Mouse (Mus musculus) embryonic facial prominence, embryonic 10.5 days (tissue): ENCODE data around the gene Ptprt. TPM values are rescaled to one million over a fixed set of nuclear protein-coding genes. Genes with fewer than 3 reads are reported as not detected.

Experiments used
- DNase-seq: peaks from one replicate; pipeline ENCODE4 v3.0.0-alpha.2; 2017; ENCODE audit warnings: low spot score
- H3K27ac ChIP-seq: fragments of 300-500 bp; sonication (generic); replicated peaks from 2 replicates; pipeline ENCODE4 v1.5.1; 2016; ENCODE audit warnings: mild to moderate bottlenecking
- H3K27me3 ChIP-seq: fragments of 300-500 bp; sonication (generic); replicated peaks from 2 replicates; pipeline ENCODE4 v1.6.1; 2016; ENCODE audit warnings: low read depth, mild to moderate bottlenecking; ENCODE audit not compliant: poor library complexity, severe bottlenecking
- H3K36me3 ChIP-seq: fragments of 300-500 bp; sonication (generic); replicated peaks from 2 replicates; pipeline ENCODE4 v1.6.1; 2016; ENCODE audit warnings: mild to moderate bottlenecking, moderate library complexity
- H3K4me1 ChIP-seq: fragments of 300-500 bp; sonication (generic); 2 replicates; pipeline ENCODE4 v1.6.1; 2016
- H3K4me3 ChIP-seq: fragments of 300-500 bp; sonication (generic); 2 replicates; pipeline ENCODE4 v1.5.1; 2016; ENCODE audit warnings: mild to moderate bottlenecking, moderate library complexity
- H3K9me3 ChIP-seq: fragments of 300-500 bp; sonication (generic); 2 replicates; pipeline ENCODE4 v1.6.1; 2016; ENCODE audit warnings: mild to moderate bottlenecking
- WGBS: fragments of 180-500 bp; shearing (Covaris S2); methylation state at CpG from one replicate; pipeline ENCODE4 v1.1.7; 2016; 5-methylcytosine and 5-hydroxymethylcytosine counted together
- polyA plus RNA-seq: library from polyadenylated mRNA; unstranded; fragments of >200 nt; fragmentation: Nextera tagmentation; extraction: Ambion mirVana; gene quantifications from 2 replicates; pipeline ENCODE4 v1.2.1, GENCODE M21; 2016

Ptprt gene
- polyA plus RNA-seq, 1 experiment from 2014 or later = 0.72 TPM

DNA sequence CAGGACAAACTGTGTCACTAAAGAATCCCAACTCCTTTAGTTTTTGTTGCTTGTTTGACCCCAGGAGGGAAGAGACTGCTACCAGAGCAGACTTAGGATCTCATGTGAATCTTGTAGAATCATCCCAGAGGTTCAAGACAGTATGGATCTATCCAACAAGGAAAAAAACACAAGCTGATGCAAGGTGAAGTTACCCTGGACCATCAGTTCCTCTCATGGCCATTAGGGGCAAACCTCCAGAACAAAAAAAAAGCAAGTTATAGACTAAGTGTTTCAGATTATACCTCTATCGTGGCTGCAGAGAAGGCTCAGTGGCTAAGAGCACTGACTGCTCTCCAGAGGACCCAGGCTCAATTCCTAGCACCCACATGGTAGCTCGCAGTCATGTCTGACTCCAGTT is 88.1 kb downstream of the Ptprt start:
- DNase-seq = no peak
- no peaks in the 10 kb centered on the region for H3K36me3 ChIP-seq
- no peak overlapping the region for H3K27ac ChIP-seq
- H3K4me3 ChIP-seq = no peak overlapping the region
- H3K4me1 ChIP-seq = 0 out of 2 replicates have a peak, but pooled peaks cover 5% of the 10 kb centered on the region
- H3K9me3 ChIP-seq = no peaks in the 10 kb centered on the region
- H3K27me3 ChIP-seq = no peaks in the 10 kb centered on the region
- WGBS = 84% methylated on average over 2 of the region's 2 CpGs

DNA sequence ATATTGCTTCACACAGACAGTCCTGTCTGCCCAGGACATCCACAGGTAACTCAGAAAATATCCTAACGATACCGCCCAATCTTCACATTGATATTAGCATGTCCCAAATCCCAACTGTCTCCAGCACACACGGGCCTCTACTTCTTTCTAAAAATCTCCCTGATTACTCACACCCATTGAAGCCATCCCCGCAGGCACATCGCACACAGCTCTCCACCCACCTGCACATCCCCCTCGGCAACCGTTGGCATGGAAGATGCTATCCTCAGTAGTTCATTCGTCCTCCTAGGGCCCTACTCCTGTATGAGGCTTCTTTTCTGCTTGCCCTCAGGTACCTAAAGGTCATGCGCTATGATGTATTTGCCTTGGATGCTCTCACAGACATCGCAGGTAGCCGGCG is 89.9 kb downstream of the Ptprt start:
- no peaks in the 10 kb centered on the region for H3K4me1 ChIP-seq
- 91% methylated on average over 12 of the region's 12 CpGs for WGBS
- H3K36me3 ChIP-seq = no peaks in the 10 kb centered on the region
- no peaks in the 10 kb centered on the region for H3K9me3 ChIP-seq
- no peak for DNase-seq
- no peak overlapping the region for H3K27ac ChIP-seq
- no peak overlapping the region for H3K4me3 ChIP-seq
- H3K27me3 ChIP-seq = no peaks in the 10 kb centered on the region

DNA sequence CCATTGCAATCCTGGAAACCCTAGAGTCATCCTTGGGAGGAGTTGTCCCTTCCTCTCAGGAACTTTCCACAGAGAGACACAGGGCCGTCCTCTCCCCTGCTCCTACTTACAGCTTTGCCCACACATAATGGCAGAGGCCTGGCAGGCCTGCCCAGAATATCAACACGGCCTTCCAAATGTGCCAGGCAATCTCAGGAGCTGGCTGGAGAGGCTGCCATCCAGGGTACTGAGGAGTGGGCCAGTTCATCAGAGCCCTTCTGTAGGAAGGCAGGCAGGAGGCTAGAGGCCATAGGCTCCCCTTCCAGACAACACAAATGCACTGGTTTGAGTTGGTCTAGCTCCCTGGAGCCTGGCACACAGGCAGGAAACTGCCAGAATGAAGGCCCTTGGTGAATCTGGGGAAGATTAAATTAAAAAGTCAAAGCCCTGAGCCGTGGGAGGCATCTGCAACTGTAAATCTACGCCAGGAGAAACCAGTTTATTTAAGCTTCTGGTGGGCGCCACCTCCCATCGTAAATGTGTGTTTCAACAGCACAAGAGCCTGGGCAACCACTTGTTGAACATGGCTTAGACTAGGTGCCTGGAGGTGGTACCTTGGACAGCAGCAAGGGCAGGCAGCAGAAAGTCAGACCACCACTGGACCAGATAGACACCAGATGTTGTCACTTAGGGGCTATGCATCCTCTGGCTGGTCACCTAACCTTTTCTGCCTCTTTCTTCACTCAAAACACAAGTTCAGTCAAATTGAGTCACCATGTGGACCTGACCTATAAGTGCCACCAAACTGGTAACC is 92.4 kb downstream of the Ptprt start:
- Histone ChIP-seq H3K27me3 (no peaks in the 10 kb centered on the region), H3K27ac (no peak overlapping the region), H3K4me3 (no peak overlapping the region), H3K4me1 (no peaks in the 10 kb centered on the region), H3K36me3 (no peaks in the 10 kb centered on the region), H3K9me3 (no peaks in the 10 kb centered on the region)
- 74% methylated on average over 6 of the region's 6 CpGs for WGBS
- DNase-seq = peak; percentile 70

DNA sequence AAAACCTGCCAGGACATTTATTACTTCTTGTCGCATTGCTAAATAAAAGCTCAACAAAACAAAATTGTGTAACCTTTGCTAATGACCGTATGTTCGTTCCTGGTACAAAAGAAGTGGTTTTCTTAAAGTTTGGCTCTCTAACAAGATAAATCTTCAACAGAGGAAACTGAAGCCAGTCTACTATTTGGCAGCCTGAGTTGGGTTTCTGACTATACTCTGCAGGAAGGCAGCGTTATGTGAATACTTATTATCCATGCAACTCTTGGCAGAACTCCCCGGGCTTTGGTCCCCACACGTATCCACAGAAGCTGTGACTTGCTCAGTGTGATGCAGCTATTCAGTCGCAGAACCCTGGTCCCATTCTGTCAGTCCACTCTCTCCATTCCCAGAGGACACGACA is 112.6 kb downstream of the Ptprt start:
- H3K4me1 ChIP-seq = no peaks in the 10 kb centered on the region
- no peaks in the 10 kb centered on the region for H3K36me3 ChIP-seq
- no peak for DNase-seq
- H3K27ac ChIP-seq = no peak overlapping the region
- H3K4me3 ChIP-seq = no peak overlapping the region
- 90% methylated on average over 8 of the region's 8 CpGs for WGBS
- no peaks in the 10 kb centered on the region for H3K9me3 ChIP-seq
- no peaks in the 10 kb centered on the region for H3K27me3 ChIP-seq

DNA sequence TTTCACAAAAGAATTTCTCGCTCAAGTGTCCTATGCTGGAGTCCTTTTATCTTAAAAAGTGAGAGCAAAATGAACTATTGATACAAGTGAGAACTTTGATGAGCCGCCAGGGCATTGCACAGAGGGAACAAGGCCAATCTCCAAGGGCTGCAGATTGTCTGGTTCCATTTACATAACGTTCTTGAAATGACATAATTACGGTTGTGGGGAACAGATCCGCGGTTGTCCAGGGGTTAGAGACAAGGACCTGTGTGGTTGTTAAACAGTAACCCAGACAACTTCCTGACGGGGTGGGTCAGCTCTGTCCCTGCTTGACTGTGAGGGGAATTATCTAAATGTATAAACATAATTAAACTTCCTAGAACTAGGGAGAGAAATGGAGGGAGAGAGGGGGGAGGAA is 129.3 kb downstream of the Ptprt start:
- no peaks in the 10 kb centered on the region for H3K36me3 ChIP-seq
- H3K4me3 ChIP-seq = no peak overlapping the region
- DNase-seq = peak; percentile 33
- H3K4me1 ChIP-seq = peaks cover 22% of the 10 kb centered on the region
- H3K9me3 ChIP-seq = peaks cover 4% of the 10 kb centered on the region; the same call in 1 of the 2 replicates
- WGBS = 48% methylated on average over 7 of the region's 7 CpGs
- H3K27ac ChIP-seq = no peak overlapping the region
- H3K27me3 ChIP-seq = no peaks in the 10 kb centered on the region

DNA sequence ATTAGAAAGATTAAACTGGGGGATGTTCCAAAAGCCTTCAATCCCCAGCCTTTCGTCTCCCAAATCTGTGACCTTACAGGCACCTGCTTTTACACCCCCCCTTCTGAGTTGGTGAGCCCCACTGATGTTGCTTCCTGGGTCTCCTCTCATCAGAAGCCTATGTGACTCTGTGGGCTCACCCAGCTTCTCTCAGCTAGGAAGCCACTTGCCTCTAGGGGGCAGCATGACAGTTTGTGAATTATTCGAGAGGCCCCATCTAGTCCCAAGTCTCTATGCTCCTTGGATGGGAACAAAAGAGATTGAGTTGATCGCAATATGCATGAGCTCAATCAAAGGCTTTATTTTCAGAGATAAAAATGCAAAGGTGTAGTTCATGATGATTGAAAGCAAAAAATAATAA is 132.0 kb downstream of the Ptprt start:
- H3K27me3 ChIP-seq = no peaks in the 10 kb centered on the region
- 91% methylated on average over 3 of the region's 3 CpGs for WGBS
- H3K4me1 ChIP-seq = peaks cover 22% of the 10 kb centered on the region
- no peaks in the 10 kb centered on the region for H3K9me3 ChIP-seq
- H3K27ac ChIP-seq = no peak overlapping the region
- no peak for DNase-seq
- H3K36me3 ChIP-seq = no peaks in the 10 kb centered on the region
- no peak overlapping the region for H3K4me3 ChIP-seq

DNA sequence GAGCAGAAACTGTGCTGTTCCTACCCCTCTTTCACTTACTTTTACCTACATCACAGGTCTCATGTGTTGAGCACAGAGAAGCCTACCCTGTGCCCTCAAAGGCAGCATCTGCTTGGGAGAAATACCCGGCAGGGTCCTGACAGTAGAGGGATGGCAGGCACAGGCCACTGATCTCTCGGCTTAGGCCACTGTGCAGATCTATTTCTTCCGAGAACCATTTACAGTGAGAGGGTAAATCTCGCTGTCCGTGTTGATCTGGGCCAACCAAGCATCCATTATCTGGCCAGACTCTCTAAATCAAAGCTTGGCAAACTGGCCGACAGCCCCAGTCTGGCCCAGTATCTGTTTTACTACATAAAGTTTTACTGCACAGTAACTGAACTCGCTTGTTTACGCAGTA is 145.0 kb downstream of the Ptprt start:
- H3K27ac ChIP-seq = no peak overlapping the region
- no peaks in the 10 kb centered on the region for H3K36me3 ChIP-seq
- H3K4me3 ChIP-seq = no peak overlapping the region
- no peak for DNase-seq
- no peaks in the 10 kb centered on the region for H3K27me3 ChIP-seq
- H3K4me1 ChIP-seq = peaks cover 9% of the 10 kb centered on the region; the same call in 1 of the 2 replicates
- H3K9me3 ChIP-seq = no peaks in the 10 kb centered on the region
- 89% methylated on average over 8 of the region's 8 CpGs for WGBS

DNA sequence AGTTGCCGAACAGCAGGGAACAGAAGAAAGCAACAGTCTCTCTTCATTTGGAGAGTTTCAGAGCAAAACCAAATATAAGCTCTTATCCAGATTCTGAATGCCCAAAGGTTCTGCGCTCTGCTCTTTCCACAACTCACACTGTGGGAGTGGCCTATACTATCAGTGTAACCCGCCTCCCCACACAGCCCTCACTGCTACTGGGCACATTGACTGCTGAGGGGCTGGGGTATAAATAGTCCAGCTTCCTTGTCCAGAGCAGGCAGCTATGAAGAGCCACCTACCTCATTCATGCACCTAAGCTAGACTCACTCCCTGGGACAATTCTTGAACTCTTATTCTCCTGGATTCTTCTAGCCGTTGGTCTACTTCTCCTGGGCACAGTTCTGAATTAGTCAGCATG is 147.9 kb downstream of the Ptprt start:
- Histone ChIP-seq H3K4me1 (0 out of 2 replicates have a peak, but pooled peaks cover 4% of the 10 kb centered on the region), H3K27me3 (no peaks in the 10 kb centered on the region), H3K27ac (no peak overlapping the region), H3K36me3 (no peaks in the 10 kb centered on the region), H3K4me3 (no peak overlapping the region), H3K9me3 (no peaks in the 10 kb centered on the region)
- DNase-seq = no peak
- 92% methylated on average over 4 of the region's 4 CpGs for WGBS

DNA sequence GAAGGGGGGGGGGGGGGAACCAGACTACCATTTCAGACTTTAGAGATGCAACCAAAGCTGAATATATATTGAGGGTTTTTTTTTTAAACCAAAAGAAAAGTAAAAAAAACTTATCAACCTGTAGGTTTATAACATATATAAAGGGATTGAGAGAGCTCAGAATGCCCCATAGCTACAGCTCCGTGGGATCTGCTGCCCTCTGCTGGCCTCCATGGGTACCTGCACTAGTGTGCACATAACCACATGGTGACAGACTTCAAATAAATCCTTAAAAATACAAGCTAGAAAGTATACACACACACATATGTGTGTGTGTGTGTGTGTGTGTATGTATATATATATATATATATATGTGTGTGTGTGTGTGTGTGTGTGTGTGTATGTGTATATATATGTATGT is 148.9 kb downstream of the Ptprt start:
- Histone ChIP-seq H3K4me1 (0 out of 2 replicates have a peak, but pooled peaks cover 4% of the 10 kb centered on the region), H3K27me3 (no peaks in the 10 kb centered on the region), H3K36me3 (no peaks in the 10 kb centered on the region), H3K27ac (no peak overlapping the region), H3K9me3 (no peaks in the 10 kb centered on the region), H3K4me3 (no peak overlapping the region)
- DNase-seq = no peak
- 78% methylated on average over 1 of the region's 1 CpGs for WGBS

DNA sequence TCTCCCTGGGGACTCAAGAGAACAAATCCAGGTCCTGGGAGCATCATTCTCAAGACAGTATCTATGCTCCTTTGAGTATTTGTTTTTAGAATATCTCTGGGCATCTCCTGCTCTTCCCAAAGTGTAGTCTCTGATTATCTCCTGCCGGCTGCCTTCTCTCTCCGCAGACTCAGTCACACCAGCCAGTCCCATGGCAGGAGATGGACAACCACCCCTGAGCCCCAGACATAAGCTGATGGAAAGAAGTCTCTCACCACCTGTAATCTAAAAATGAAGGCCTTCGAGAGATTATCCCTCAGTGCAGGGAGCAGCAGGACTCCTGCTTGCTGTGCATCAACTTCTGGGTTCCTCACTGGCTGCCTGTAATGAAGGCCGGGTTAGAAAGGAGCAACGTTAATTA is 151.9 kb downstream of the Ptprt start:
- no peaks in the 10 kb centered on the region for H3K36me3 ChIP-seq
- H3K9me3 ChIP-seq = no peaks in the 10 kb centered on the region
- 82% methylated on average over 5 of the region's 5 CpGs for WGBS
- DNase-seq = no peak
- no peak overlapping the region for H3K4me3 ChIP-seq
- 0 out of 2 replicates have a peak, but pooled peaks cover 4% of the 10 kb centered on the region for H3K4me1 ChIP-seq
- no peaks in the 10 kb centered on the region for H3K27me3 ChIP-seq
- H3K27ac ChIP-seq = no peak overlapping the region

DNA sequence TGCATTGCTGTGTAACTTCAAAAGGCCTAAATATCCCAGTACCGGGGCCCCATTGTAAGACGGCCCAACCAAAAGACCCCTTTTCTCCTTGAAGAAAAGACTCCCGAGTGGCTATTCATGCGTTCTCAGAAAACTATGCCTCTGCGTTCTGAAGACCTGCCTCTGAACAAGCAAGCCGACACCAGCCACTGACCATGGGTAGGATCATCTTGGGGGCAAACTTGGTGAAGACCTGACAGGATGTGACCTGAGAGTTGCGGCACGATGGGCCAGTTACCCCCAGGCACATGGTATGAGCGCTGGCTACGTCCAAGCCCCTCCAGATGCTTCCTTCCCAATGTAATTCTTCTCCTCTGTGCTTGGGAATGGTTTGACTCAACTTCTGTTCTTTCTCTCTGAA is 153.3 kb downstream of the Ptprt start:
- DNase-seq = no peak
- H3K9me3 ChIP-seq = no peaks in the 10 kb centered on the region
- H3K27ac ChIP-seq = no peak overlapping the region
- H3K4me1 ChIP-seq = 0 out of 2 replicates have a peak, but pooled peaks cover 4% of the 10 kb centered on the region
- WGBS = 69% methylated on average over 10 of the region's 10 CpGs
- H3K4me3 ChIP-seq = no peak overlapping the region
- H3K27me3 ChIP-seq = no peaks in the 10 kb centered on the region
- no peaks in the 10 kb centered on the region for H3K36me3 ChIP-seq

DNA sequence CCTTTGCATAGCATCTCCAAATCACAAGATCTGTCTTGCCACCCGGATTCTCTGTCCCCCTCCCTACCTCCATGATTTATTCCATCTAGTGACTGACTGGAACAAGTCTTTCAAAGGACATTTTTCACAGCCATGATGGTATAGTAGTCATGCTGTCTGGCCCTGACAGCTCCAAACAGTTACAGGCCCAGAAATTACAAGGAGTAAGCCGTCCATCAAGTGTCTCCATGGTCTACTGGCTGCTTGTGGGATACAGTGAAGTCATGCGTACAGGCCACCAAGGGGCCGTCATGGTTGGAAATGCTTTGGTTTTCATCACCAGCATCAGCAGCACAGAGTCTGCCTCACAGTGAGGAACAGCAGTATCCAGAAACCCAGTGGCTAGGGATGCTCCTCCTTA is 156.1 kb downstream of the Ptprt start:
- Histone ChIP-seq H3K27me3 (no peaks in the 10 kb centered on the region), H3K4me1 (0 out of 2 replicates have a peak, but pooled peaks cover 4% of the 10 kb centered on the region), H3K9me3 (no peaks in the 10 kb centered on the region), H3K27ac (no peak overlapping the region), H3K36me3 (no peaks in the 10 kb centered on the region), H3K4me3 (no peak overlapping the region)
- DNase-seq = no peak
- WGBS = 75% methylated on average over 4 of the region's 4 CpGs

DNA sequence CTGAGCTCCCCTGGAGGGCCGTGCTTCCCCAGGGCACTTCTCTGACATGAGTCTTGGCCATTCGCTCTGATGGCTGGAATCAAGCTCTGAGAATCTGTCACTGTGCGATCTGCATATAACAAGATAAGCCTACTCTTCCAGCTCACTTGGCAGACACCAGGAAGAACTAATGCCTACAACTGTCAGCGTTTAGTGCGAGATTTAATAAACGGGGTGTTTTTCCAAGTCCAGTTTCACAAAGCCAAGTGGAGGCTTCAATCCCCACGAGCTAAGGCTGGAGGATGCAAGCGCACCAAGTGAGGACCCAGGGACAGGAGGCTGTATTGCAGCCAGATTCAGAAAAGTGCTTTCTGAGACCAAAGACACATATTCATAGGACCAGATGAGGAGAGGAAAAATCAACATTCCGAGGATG is 161.4 kb downstream of the Ptprt start:
- no peaks in the 10 kb centered on the region for H3K27me3 ChIP-seq
- H3K4me3 ChIP-seq = no peak overlapping the region
- WGBS = 88% methylated on average over 9 of the region's 9 CpGs
- no peaks in the 10 kb centered on the region for H3K36me3 ChIP-seq
- no peaks in the 10 kb centered on the region for H3K9me3 ChIP-seq
- H3K27ac ChIP-seq = no peak overlapping the region
- H3K4me1 ChIP-seq = no peaks in the 10 kb centered on the region
- no peak for DNase-seq
